Mouse (Mus musculus): ENCODE data around the gene Pla2g3.

Gene Pla2g3

DNA sequence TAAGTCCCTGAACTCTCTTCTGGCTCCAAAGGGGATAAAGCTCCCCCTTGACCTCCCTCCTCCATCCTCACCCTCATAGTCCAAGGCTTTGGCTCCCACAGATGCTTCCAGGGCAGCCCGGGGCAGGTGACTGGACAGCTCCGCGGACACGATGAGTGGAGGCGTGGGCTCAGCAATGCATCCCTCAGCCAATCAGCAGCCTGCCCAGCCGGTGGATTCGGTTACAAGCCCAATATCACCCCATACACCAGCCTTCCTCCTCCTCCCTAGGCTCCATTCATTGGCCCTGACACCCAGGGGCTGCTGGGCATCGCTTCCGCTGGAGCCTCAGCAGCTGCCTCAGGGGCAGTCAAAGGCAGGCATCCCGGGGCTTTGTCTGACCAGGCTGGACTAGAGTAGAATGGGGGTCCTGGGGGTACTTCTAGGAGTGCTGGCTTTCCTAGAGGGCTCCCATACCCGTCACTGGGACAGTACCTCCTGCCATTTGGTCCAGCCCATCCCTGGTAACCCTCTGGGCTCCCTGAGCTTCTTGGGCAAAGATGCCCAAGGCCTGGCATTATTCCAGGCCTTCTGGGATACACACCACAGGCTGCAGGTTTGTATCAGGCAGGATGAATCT lies at the start of gene Pla2g3:
TSS of gene Pla2g3 (plus strand) at position 333 of the 619 bp plus-strand sequence.
- DNase-seq, result no peak

DNA sequence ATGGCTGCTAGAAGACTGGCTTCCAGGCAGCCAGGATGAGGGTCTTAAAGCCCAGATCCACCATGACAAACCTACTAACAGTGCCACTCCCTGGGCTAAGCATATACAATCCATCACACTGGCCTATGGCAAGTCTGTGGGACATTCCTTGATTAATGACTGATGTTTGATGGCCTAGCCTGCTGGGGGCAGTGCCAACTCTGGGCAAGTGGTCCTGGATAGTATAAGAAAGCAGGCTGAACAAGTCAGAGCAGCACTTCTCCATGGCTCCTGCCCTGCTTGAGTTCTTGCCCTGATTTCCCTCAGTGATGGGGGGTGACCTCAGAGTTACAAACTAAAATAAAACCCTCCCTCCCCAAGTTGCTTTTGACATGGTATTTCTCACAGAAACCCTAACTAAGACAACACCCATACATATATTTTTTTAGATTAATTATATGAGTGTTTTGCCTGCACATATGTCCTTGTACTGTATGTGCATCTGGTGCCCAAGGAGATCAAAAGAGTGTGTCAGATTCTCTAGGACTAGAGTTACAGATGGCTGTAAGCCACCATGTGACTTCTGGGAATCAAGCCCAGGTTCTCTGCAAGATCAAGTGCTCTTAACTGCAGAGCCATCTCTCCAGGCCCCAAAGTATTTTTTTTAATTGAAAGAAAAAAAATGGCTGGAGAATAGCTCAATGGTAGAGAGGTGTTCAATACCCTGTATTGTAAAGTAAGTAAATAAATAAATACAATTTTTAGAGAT lies 46.2 kb upstream of the Pla2g3 start:
- DNase-seq, result no peak

- DNase-seq, result no peak
Observed at GRCm38 (mm10) chr11:3442677-3443076, 45.4 kb upstream of the Pla2g3 start.

DNA sequence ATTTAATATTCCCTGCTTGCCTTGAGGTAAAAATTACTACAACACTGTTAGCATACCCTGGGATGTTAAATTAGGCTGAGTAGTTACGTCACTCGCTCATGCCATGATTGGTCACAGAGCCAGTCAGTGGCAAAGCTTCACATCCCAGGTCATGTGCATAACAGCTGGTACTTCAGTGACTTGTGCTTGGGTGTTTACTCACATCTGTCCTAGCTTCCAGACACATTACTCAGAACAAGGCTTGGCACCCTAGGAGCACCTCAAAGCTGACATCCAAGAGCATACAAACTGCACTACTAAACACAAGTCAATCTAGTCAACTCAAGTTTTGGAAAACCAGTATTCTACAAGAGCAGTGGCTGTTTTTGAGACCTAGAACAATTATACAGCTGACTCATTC lies 45.0 kb upstream of the Pla2g3 start:
- no peak for DNase-seq

- DNase-seq, result no peak
Observed at GRCm38 (mm10) chr11:3444875-3445274, 43.2 kb upstream of the Pla2g3 start.

- no peak for DNase-seq
Observed at GRCm38 (mm10) chr11:3451701-3452163, 36.4 kb upstream of the Pla2g3 start.

- peak; percentile 94 for DNase-seq
Observed at GRCm38 (mm10) chr11:3452167-3452639, 35.9 kb upstream of the Pla2g3 start, which contains the start of gene Rnf185. Gene Rnf185, minus strand, starts transcription at chr11:3452363.

DNA sequence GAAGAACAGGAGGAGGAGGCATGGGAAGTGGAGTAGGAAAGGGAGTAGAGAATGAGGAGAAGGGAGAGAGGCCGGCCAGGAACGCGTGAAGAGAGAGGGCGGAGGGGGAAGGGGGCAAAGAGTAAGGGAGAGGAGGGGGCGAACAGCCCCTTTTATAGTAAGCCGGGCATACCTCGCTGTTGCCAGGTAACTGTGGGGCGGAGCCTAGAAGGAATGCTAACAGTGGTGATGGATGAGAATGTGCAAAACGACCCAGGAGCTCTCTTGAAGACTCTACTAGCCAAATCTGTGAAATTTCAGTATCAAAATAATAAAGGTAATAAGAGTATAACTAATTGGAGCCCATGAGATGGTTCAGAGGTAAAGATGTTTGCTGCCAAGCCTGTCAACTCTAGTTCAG lies 35.3 kb upstream of the Pla2g3 start:
- no peak for DNase-seq

DNA sequence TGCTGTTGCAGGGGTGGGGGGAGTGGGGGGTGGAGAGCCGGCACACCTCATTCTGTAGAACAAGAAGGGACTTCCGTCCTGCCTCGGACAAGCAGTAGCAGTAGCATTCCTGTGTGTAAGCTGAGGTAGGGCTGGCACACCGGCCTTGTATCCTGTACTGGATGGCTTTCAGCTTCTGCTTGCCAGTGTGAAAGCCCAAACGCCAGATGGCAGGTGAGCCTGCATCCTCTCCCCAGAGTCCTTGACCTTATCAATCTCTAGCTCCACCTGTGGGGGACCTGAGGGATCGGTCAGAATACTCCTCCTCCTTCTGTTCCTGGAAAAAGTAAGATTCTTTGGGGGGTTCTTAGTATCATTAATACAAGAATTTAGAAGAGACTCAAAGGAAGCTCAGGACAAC lies 34.6 kb upstream of the Pla2g3 start:
- no peak for DNase-seq

- no peak for DNase-seq
Observed at GRCm38 (mm10) chr11:3454506-3454905, 33.6 kb upstream of the Pla2g3 start.

- DNase-seq, result peak; percentile 48
Observed at GRCm38 (mm10) chr11:3456354-3456753, 31.7 kb upstream of the Pla2g3 start.

GRCm38 (mm10) chr11:3458428-3459104 lies 29.5 kb upstream of the Pla2g3 start:
- DNase-seq, result no peak

DNA sequence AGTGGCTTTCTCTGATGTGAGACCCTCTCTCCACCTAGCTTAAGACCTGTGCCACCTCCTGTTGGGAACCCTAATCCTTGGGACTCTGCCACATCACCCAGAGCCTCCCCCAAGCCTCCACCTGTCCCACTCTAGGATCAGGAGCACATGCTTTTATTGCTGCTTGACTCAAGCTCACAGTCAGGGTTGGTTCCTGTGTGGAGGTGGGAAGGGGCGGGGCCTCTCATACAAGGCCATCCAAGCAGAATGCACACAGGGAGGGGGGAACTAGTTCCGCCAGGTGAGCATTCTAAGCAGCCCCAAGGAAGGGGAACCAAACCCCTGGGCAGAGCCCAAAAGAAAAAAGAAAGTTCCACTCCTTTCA lies 29.0 kb upstream of the Pla2g3 start:
- no peak for DNase-seq

GRCm38 (mm10) chr11:3462846-3463245 lies 25.2 kb upstream of the Pla2g3 start:
- DNase-seq, result no peak

GRCm38 (mm10) chr11:3471448-3471850 lies 16.6 kb upstream of the Pla2g3 start:
- no peak for DNase-seq

DNA sequence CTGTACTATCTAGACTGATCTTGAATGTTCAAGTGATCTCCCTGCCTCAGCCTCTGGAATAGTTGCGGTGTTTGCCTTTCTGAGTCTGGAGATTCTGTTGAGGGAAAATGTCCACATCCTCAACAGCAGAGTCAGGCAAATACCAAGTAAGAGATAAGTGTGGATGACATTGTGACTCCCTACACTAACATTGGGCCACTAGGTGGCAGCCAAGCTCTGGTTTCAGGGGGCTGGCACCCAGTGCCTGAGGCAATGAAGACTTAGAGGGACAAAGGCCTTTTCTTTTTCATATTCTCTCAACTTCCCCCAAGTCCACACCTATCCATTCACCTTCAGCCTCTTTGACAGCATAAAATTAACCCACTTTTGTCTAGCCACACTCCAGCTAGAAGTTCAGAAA lies 15.6 kb upstream of the Pla2g3 start:
- peak; percentile 76 for DNase-seq

DNA sequence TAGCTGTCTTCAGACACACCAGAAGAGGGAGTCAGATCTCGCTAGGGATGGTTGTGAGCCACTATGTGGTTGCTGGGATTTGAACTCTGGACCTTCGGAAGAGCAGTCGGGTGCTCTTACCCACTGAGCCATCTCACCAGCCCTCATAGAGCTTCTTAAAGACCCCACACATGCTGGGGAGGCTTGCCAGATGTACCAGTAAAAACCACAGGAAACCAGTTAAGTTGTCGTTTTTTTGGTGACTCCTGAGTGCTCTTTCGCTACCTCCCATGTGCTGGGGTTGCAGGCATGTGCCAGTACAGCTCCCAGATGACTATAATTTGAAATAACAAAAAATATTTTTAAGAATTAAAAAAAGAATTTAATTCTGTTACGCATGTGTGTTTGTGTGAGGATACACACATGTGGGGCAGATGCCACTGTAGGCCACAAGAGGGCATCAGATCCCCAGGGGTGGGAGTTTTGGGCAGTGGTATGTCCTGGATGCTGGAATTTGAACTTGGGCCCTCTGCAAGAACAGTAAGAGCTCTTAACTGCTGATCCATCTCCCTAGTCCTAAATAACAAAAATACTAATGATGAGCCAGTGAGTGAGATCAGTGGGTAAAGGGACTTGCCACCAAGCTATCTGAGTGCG lies 13.5 kb upstream of the Pla2g3 start:
- no peak for DNase-seq

DNA sequence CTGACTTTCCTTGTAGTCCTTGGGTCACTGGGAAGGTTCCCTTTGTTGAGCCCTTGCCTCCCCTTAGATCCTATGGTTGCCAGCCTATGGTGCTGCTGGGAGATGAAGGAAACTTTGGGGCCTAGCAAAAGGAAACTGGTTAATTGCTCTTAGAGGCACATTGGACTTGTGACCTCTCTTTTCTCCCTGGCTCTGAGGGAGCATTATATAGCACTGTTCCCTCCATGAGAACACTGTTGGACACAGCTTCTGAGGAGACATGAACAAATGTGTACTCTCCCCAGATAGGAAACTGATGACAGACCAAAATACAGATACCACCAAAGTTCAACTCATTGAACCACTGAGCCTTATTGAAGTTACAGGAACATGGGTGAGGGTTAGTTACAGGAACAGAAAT lies 12.6 kb upstream of the Pla2g3 start:
- no peak for DNase-seq

DNA sequence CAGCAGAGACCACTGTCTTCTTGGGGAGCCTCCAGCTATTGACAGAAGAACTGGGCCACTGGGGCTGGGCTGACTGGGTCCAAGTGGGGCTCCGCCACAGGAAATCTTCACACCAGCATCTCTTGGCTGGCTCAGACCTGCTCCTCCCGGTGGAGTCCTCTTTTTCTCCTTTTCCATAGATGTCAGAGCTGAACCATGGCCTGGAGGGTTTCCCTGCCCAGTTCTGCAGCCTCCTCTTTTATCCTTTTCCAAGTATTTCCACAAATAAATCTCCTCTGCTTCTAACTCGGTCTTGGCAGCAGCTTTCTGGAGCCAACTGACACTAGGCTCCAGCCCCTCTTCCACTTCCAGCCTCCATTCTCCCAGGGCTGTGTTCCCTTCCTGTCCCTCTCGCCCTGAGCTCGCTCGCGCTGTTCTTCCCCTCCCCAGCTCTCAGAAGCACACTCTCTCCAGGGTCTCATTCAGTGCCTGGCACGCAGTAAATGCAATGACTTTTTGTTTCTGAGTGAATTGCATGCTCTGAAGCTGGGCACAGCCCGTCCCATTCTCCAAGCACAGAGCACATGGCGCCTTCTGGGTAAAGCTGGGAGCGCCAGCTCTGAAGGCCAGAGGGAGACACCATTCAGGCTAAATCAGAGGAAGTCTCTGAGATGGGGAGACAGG lies 4.0 kb upstream of the Pla2g3 start:
- DNase-seq, result peak; percentile 30

DNA sequence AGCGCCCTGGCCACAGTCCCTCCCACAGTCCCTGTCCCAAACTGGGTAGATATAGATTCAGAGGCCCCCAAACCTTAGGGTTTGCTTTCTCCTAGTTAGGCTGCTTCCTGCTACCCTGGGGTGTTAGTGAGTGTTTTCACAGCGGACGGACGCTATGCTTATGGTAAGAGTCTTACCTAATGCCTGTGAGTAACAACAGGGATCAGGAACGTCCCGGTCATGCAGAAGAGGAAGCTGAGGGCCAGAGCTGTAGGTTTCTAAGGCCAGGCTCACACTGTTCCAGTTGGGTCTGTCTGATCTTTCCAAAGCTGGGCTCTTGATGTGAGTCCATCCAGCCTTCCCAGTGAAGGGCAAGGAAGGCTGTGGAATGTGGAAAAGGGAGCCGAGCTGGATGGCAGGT lies 1.7 kb upstream of the Pla2g3 start:
- no peak for DNase-seq

GRCm38 (mm10) chr11:3489036-3489435 lies 952 bp downstream of the Pla2g3 start:
- no peak for DNase-seq

GRCm38 (mm10) chr11:3492748-3493147 lies 4.7 kb downstream of the Pla2g3 start:
- DNase-seq, result no peak

DNA sequence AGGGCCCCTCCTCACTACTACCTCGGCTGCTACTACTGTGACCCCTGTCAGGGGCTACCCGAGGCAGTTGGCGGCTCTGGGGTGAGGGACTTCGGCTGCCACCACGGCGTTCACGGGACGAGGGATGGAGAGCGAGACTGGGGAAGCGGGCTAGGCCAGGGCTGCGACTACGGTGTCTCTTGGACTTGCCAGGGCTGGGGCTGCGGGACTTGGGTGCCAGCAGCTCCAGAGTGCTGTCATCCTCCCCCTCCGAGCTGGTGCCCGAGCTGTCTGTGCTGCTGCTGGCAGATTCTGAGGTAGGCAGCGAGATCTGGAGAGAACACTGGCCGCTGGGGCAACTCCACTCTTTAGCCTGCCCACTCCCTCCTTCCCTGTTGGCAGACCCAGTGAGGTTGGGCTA lies 6.8 kb downstream of the Pla2g3 start:
- no peak for DNase-seq

Measured in right cerebral cortex, postnatal 25 days (tissue).